Mouse (Mus musculus): Measurements from ENCODE around the gene Foxb2.

DNA sequence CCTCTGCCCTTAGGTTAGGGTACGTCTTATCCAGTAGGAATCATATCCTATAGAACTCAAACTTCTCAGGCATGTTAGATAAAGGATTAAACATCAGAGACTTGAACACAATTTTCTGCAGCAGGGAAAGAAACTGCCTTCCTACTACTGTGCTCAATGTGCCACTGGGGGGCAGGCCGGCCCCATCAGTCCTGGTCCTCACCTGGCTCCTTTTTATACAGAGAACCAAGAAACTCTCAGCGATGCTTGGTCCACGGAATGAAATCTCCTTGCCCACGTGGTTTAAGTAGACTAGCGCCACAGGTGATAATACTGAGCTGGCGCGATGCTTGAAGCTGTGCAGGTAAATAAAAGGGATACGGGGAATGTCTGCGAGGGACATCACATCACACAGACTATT lies 26.1 kb upstream of the Foxb2 start:
- TF ChIP-seq CTCF (conservative IDR thresholded peaks at IDR 0.05; ENCODE audit: insufficient read depth, insufficient read length, low read depth, low read length) (no peak), POLR2A (IDR thresholded peaks at IDR 0.05; ENCODE audit: low read depth, low read length) (no peak)
